Mouse (Mus musculus) cerebellum, adult (tissue): ENCODE data around the gene Hhat.
A peak's percentile ranks its signal among the peaks of the same experiment; 100 is the strongest.

ENCODE experiments used
- ATAC-seq: cut with Nextera tagmentation; 2 replicates; pipeline ENCODE4 v1.9.2; 2017; ENCODE audit warnings: mild to moderate bottlenecking, moderate library complexity, mixed read lengths; ENCODE audit not compliant: insufficient number of reproducible peaks, low FRiP score, low TSS enrichment

Hhat gene

GRCm38 (mm10) chr1:192515373-192515772 lies 255.7 kb downstream of the Hhat start:
- no peak for ATAC-seq

GRCm38 (mm10) chr1:192512821-192513220 lies 258.2 kb downstream of the Hhat start:
- ATAC-seq: no peak

DNA sequence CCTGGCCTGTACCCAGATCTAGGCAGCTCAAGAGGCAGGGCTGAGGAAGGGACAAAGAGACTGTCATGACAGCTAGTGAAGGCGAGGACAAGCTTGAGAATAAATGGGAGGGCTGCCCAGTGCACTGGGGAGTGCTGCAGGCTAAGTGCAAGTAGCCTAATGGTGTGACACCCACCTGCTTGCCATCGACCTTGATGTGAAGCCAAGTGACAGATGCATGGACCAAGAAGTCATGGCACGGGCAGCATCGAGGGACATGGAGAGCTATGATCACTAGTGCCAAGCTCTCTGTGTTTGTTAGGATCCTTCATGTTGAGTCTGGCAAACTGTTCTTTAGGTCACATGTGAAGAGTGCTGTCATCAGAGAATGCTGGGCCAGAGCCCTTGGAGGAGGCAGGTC lies 267.4 kb downstream of the Hhat start:
- ATAC-seq: peak; percentile 54; the same call in 1 of the 2 replicates

- ATAC-seq: no peak
These were observed 268.2 kb downstream of the Hhat start for GRCm38 (mm10) chr1:192502835-192503234.

GRCm38 (mm10) chr1:192502016-192502415 lies 269.0 kb downstream of the Hhat start:
- no peak for ATAC-seq

- ATAC-seq: no peak
These were observed 273.5 kb downstream of the Hhat start for GRCm38 (mm10) chr1:192497505-192497904.

DNA sequence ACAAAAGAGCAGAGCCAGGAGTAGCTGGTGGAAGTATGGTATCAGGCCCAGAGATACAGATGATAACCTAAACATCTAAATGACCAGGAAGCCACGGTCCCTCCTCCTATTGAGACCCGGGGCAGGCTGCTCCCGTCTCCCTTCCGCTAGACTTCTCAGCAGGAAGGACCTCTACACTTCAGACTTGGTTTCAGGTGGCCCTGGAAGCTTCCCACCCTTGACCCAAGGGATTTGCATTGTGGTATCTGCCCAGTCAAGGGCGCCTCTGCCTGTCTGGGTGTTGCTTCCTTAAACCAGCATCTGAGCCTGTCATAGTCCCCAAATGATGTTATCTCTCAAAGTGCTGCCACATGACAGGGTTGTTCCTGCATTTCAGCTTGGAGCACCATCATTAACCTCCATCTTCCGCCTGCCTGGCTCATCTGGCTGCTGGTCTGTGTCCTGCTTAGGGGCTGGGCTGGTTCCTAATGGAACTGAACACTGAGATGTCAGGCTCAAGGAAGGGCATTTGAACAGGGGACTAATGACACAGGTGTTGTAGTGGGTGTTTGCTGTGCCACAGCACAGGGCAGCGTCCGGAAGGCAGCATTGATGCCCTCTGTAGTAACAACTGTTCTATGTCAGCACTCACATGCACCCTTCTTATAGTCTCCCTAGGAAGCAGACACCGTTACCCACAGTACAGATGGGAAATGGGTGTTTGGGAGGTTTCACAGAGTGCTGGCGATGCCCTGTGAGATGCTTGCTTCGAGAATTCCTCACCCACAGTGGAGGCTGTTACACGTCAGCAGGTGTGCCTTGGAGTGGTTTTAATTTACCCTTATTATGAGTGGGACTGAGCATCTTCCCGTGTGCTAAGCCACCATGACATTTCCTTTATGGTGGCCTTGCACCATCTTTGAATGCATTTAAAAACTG lies 280.9 kb downstream of the Hhat start:
- no peak for ATAC-seq

GRCm38 (mm10) chr1:192487571-192487970 lies 283.5 kb downstream of the Hhat start:
- ATAC-seq: peak; percentile 58; the same call in 1 of the 2 replicates

GRCm38 (mm10) chr1:192485030-192485429 lies 286.0 kb downstream of the Hhat start:
- ATAC-seq: no peak

DNA sequence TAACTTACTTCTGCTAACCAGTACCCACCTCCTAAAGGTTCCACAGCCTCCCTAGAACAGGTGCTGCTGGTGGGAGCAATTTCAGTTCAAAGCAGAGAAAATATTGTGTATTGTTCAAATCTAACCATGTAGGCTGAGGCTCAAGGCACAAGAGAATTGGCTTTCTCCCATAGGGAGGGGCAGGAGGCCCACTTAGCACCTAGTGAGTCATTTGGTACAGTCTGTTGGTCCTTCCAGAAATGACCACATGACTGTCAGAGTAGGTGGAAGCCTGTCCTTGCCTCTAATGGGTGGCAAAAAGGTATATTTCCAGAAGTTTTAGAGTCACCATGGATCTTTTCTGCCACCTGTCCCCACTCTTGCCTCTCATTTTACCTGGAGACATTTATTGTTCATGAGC lies 289.6 kb downstream of the Hhat start:
- ATAC-seq: no peak

- no peak for ATAC-seq
These were observed 290.8 kb downstream of the Hhat start for GRCm38 (mm10) chr1:192480072-192480784.

DNA sequence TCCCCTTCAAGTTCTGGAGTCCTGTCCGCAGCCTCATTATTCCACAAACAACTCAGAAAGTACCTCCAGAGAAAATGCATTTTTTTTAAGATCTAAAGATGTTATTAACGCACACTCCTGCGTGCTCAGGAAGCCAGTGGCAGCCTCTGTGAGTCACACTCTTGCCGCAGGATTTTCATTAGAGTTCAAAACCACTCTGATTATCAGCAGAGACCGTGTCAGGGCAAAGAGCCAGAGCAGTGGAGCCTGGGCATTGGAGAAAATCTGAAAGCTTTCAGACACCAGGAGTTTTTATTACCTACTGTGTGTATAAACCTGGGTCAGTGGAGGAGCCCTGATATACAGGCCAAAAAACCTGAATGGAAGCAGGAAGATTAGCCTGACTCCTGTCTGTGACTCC lies 292.8 kb downstream of the Hhat start:
- no peak for ATAC-seq

DNA sequence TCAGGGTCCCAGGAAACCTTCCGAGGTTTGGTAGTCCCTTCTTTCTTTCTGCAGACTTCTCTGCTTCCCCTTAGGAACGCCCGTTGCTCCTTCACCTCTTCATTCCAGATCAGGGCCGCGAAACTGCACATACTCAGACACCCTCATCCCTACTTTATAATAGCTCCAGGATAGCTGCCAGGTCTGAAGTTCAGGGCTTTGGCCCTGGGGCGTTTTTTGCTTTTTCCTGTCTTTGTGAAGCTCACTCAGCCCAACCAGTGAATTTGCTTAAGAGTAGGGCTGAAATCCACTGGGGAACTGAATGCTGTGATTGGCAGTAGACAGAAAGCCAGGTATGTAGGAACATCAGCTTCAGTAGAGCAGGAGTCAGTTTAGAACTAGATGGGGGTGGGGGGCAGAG lies 293.5 kb downstream of the Hhat start:
- ATAC-seq: no peak

DNA sequence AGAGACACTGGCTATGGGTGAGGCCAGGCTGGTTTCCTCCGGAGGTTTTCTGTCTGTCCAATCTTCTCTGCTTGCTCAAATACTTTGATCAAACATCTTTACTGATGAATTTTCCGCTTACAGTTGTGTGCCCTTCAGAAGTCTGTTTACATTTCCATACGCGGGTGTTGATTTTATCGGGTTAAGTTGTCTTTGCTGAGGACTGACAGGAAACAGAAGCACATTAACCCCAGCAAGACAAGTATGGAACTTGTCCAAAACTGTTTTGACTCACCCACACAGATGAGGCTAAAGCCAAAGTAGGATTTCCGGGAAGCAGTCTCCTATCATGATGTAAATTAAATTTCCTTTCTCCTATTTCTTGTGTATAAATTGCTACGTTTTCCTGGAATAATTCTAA lies 294.3 kb downstream of the Hhat start:
- no peak for ATAC-seq

- ATAC-seq: no peak
These were observed 297.9 kb downstream of the Hhat start for GRCm38 (mm10) chr1:192473134-192473533.

DNA sequence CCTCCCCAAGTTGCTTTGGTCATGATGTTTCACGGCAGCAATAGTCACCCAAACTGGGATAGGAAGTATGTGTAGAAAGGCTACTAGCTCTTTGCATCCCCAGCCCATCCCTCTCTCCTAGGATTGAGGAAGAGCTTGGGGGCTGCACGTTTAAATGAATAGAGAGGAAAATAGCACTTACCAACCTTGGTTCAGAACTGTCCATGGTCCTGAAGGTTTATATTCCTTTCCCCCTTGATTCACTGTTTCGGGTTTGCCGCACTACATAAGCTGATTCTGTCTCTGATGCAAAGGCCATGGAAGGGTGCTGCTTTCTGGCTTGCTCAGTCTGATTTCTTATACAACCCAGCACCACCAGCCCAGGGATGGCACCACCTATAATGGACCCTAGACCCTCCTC lies 298.7 kb downstream of the Hhat start:
- no peak for ATAC-seq

DNA sequence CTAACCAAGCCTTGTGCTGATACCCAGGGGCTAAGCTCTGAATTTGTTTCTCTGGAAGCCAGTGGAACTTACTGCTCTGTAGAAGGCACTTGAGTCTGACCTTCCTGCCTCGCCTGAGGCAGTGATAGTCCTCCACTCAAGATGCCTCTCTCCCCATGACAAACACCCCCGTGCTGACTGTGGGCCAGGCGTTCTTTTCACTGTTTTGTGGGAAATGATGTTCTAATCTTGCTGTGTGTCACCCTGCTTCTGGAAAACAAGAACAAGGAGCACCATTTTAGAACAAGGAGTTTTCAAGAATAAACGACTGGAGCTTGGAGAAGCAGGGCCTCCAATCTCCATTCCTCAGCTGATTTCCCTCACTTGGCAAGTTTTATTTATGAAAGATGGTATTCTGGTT lies 307.3 kb downstream of the Hhat start:
- no peak for ATAC-seq

- peak; percentile 18; the same call in 1 of the 2 replicates for ATAC-seq
These were observed 313.4 kb downstream of the Hhat start for GRCm38 (mm10) chr1:192457526-192458206.

DNA sequence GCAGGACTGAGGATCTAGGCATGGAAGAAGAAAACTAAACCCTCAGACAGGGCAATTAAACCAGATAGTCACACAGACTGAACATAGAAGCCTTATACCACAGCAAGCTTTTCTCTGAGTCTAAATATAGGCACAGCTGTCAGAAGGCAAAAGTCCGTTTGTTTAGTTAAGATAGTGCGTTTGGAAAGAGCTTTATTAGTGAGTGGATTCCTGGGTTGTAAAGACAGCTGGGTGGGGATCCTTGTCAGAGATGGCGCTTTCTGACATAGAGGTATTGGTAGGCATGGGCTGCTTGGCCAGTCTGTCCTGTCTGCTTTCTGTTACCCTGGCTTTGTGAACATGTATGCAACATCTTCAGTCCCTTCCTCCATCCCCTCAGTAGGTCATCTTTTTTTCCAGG lies 314.0 kb downstream of the Hhat start:
- ATAC-seq: no peak

DNA sequence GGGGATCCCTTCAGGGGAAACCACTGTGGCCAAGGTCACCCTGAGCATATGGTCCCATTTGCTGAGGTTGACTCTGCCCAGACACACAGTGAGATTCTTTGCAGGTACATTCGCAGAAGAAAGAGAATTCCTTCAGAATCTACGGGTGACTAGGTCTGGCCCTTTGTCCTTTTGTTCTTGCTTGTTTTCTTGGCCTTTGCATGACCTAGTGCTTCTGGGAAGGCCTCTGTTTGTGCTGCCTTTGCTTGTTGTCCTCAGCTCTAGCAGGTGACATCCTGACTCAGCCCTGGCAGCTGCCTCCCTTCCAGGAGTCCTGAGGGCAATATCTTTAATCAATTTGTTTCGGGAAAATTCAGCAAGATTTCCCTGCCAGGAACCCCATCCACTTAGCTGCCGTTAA lies 316.0 kb downstream of the Hhat start:
- ATAC-seq: no peak

- no peak for ATAC-seq
These were observed 316.5 kb downstream of the Hhat start for GRCm38 (mm10) chr1:192454501-192454900.
